Mouse (Mus musculus): Measurements from ENCODE around the gene Nav1. TPM values are rescaled to one million over a fixed set of nuclear protein-coding genes. Genes with fewer than 3 reads are reported as not detected.

Nav1 gene
- polyA plus RNA-seq, 1 experiment from 2014 or later, result 23.7 TPM

- peaks cover 24% of the 10 kb centered on the region for H3K4me1 ChIP-seq (ENCODE audit: control insufficient read depth, insufficient read depth, low read length)
- H3K4me3 ChIP-seq (ENCODE audit: low read length), result no peak overlapping the region
- H3K4me2 ChIP-seq (replicated peaks; ENCODE audit: low read depth, low read length), result no peak overlapping the region
- WGBS, result 43% methylated on average over 5 of the region's 5 CpGs
- no peak for ATAC-seq (ENCODE audit: low FRiP score, low TSS enrichment)
- H3K9ac ChIP-seq (ENCODE audit: low read depth, low read length), result no peak overlapping the region
- no peaks in the 10 kb centered on the region for H3K27me3 ChIP-seq (ENCODE audit: control insufficient read depth, insufficient read depth, low read length)
- H3K27ac ChIP-seq (ENCODE audit: low read depth, low read length), result no peak overlapping the region
- H3K36me3 ChIP-seq (ENCODE audit: control insufficient read depth, insufficient read depth, low read length), result peaks cover 37% of the 10 kb centered on the region
- no peaks in the 10 kb centered on the region for H3K9me3 ChIP-seq (ENCODE audit: control insufficient read depth, low read length)
These were observed 134.6 kb downstream of the Nav1 start for GRCm38 (mm10) chr1:135472536-135472935.

- no peaks in the 10 kb centered on the region for H3K27me3 ChIP-seq (ENCODE audit: control insufficient read depth, insufficient read depth, low read length)
- no peak overlapping the region for H3K9ac ChIP-seq (ENCODE audit: low read depth, low read length)
- H3K4me3 ChIP-seq (ENCODE audit: low read length), result no peak overlapping the region
- peaks cover 45% of the 10 kb centered on the region for H3K36me3 ChIP-seq (ENCODE audit: control insufficient read depth, insufficient read depth, low read length)
- H3K4me1 ChIP-seq (ENCODE audit: control insufficient read depth, insufficient read depth, low read length), result peaks cover 24% of the 10 kb centered on the region
- no peaks in the 10 kb centered on the region for H3K9me3 ChIP-seq (ENCODE audit: control insufficient read depth, low read length)
- ATAC-seq (ENCODE audit: low FRiP score, low TSS enrichment), result no peak
- H3K27ac ChIP-seq (ENCODE audit: low read depth, low read length), result no peak overlapping the region
- no peak overlapping the region for H3K4me2 ChIP-seq (replicated peaks; ENCODE audit: low read depth, low read length)
- 84% methylated on average over 5 of the region's 5 CpGs for WGBS
These were observed 135.4 kb downstream of the Nav1 start for GRCm38 (mm10) chr1:135471742-135472141.

- Histone ChIP-seq H3K4me2 (replicated peaks; ENCODE audit: low read depth, low read length) (no peak overlapping the region), H3K9ac (ENCODE audit: low read depth, low read length) (no peak overlapping the region), H3K27ac (ENCODE audit: low read depth, low read length) (no peak overlapping the region), H3K4me3 (ENCODE audit: low read length) (no peak overlapping the region), H3K36me3 (ENCODE audit: control insufficient read depth, insufficient read depth, low read length) (peaks cover 56% of the 10 kb centered on the region), H3K4me1 (ENCODE audit: control insufficient read depth, insufficient read depth, low read length) (peaks cover 17% of the 10 kb centered on the region), H3K9me3 (ENCODE audit: control insufficient read depth, low read length) (no peaks in the 10 kb centered on the region), H3K27me3 (ENCODE audit: control insufficient read depth, insufficient read depth, low read length) (no peaks in the 10 kb centered on the region)
- no peak for ATAC-seq (ENCODE audit: low FRiP score, low TSS enrichment)
- 93% methylated on average over 13 of the region's 13 CpGs for WGBS
These were observed 136.5 kb downstream of the Nav1 start for GRCm38 (mm10) chr1:135470546-135470945.

- Histone ChIP-seq H3K36me3 (ENCODE audit: control insufficient read depth, insufficient read depth, low read length) (peaks cover 74% of the 10 kb centered on the region), H3K27ac (ENCODE audit: low read depth, low read length) (no peak overlapping the region), H3K9ac (ENCODE audit: low read depth, low read length) (no peak overlapping the region), H3K27me3 (ENCODE audit: control insufficient read depth, insufficient read depth, low read length) (no peaks in the 10 kb centered on the region), H3K9me3 (ENCODE audit: control insufficient read depth, low read length) (no peaks in the 10 kb centered on the region), H3K4me3 (ENCODE audit: low read length) (no peak overlapping the region), H3K4me2 (replicated peaks; ENCODE audit: low read depth, low read length) (no peak overlapping the region), H3K4me1 (ENCODE audit: control insufficient read depth, insufficient read depth, low read length) (peaks cover 6% of the 10 kb centered on the region; the same call in 1 of the 2 replicates)
- 94% methylated on average over 5 of the region's 5 CpGs for WGBS
- no peak for ATAC-seq (ENCODE audit: low FRiP score, low TSS enrichment)
These were observed 139.6 kb downstream of the Nav1 start for GRCm38 (mm10) chr1:135467462-135467861.

- Histone ChIP-seq H3K36me3 (ENCODE audit: control insufficient read depth, insufficient read depth, low read length) (peaks cover 72% of the 10 kb centered on the region), H3K27me3 (ENCODE audit: control insufficient read depth, insufficient read depth, low read length) (no peaks in the 10 kb centered on the region)
- no peak for ATAC-seq (ENCODE audit: low FRiP score, low TSS enrichment)
These were observed 140.2 kb downstream of the Nav1 start for GRCm38 (mm10) chr1:135466935-135467334.

GRCm38 (mm10) chr1:135465734-135466133 is 141.4 kb downstream of the Nav1 start:
- WGBS, result 85% methylated on average over 19 of the region's 19 CpGs
- Histone ChIP-seq H3K27me3 (ENCODE audit: control insufficient read depth, insufficient read depth, low read length) (no peaks in the 10 kb centered on the region), H3K4me1 (ENCODE audit: control insufficient read depth, insufficient read depth, low read length) (0 out of 2 replicates have a peak, but pooled peaks cover 6% of the 10 kb centered on the region), H3K4me2 (replicated peaks; ENCODE audit: low read depth, low read length) (no peak overlapping the region), H3K36me3 (ENCODE audit: control insufficient read depth, insufficient read depth, low read length) (peaks cover 65% of the 10 kb centered on the region), H3K27ac (ENCODE audit: low read depth, low read length) (no peak overlapping the region), H3K9me3 (ENCODE audit: control insufficient read depth, low read length) (no peaks in the 10 kb centered on the region), H3K4me3 (ENCODE audit: low read length) (no peak overlapping the region), H3K9ac (ENCODE audit: low read depth, low read length) (no peak overlapping the region)
- ATAC-seq (ENCODE audit: low FRiP score, low TSS enrichment), result no peak

More at GRCm38 (mm10) chr1:135466935-135467334, 140.2 kb downstream of the Nav1 start:
- H3K4me2 ChIP-seq (replicated peaks; ENCODE audit: low read depth, low read length), result no peak overlapping the region
- no peak overlapping the region for H3K4me3 ChIP-seq (ENCODE audit: low read length)
- WGBS, result 52% methylated on average over 3 of the region's 3 CpGs
- no peaks in the 10 kb centered on the region for H3K9me3 ChIP-seq (ENCODE audit: control insufficient read depth, low read length)
- H3K9ac ChIP-seq (ENCODE audit: low read depth, low read length), result no peak overlapping the region
- H3K4me1 ChIP-seq (ENCODE audit: control insufficient read depth, insufficient read depth, low read length), result 0 out of 2 replicates have a peak, but pooled peaks cover 6% of the 10 kb centered on the region
- H3K27ac ChIP-seq (ENCODE audit: low read depth, low read length), result no peak overlapping the region

- Histone ChIP-seq H3K36me3 (ENCODE audit: control insufficient read depth, insufficient read depth, low read length) (peaks cover 67% of the 10 kb centered on the region), H3K9me3 (ENCODE audit: control insufficient read depth, low read length) (no peaks in the 10 kb centered on the region), H3K4me3 (ENCODE audit: low read length) (no peak overlapping the region), H3K4me1 (ENCODE audit: control insufficient read depth, insufficient read depth, low read length) (0 out of 2 replicates have a peak, but pooled peaks cover 6% of the 10 kb centered on the region), H3K27ac (ENCODE audit: low read depth, low read length) (peak overlapping the region; percentile 59), H3K27me3 (ENCODE audit: control insufficient read depth, insufficient read depth, low read length) (no peaks in the 10 kb centered on the region), H3K9ac (ENCODE audit: low read depth, low read length) (no peak overlapping the region; the same call in 1 of the 2 replicates), H3K4me2 (replicated peaks; ENCODE audit: low read depth, low read length) (no peak overlapping the region)
- WGBS, result 47% methylated on average over 8 of the region's 8 CpGs
- ATAC-seq (ENCODE audit: low FRiP score, low TSS enrichment), result no peak
These were observed 144.4 kb downstream of the Nav1 start for GRCm38 (mm10) chr1:135462736-135463135.

- peak overlapping the region; percentile 65 for H3K27ac ChIP-seq (ENCODE audit: low read depth, low read length)
- H3K4me3 ChIP-seq (ENCODE audit: low read length), result no peak overlapping the region
- 0 out of 2 replicates have a peak, but pooled peaks have one; percentile 11 for ATAC-seq (ENCODE audit: low FRiP score, low TSS enrichment)
- 39% methylated on average over 4 of the region's 4 CpGs for WGBS
- no peak overlapping the region for H3K9ac ChIP-seq (ENCODE audit: low read depth, low read length)
- H3K27me3 ChIP-seq (ENCODE audit: control insufficient read depth, insufficient read depth, low read length), result no peaks in the 10 kb centered on the region
- 0 out of 2 replicates have a peak, but pooled peaks cover 6% of the 10 kb centered on the region for H3K4me1 ChIP-seq (ENCODE audit: control insufficient read depth, insufficient read depth, low read length)
- no peaks in the 10 kb centered on the region for H3K9me3 ChIP-seq (ENCODE audit: control insufficient read depth, low read length)
- peaks cover 65% of the 10 kb centered on the region for H3K36me3 ChIP-seq (ENCODE audit: control insufficient read depth, insufficient read depth, low read length)
- no peak overlapping the region for H3K4me2 ChIP-seq (replicated peaks; ENCODE audit: low read depth, low read length)
These were observed 144.8 kb downstream of the Nav1 start for GRCm38 (mm10) chr1:135462304-135462703.

GRCm38 (mm10) chr1:135461097-135461730 is 145.9 kb downstream of the Nav1 start:
- H3K27ac ChIP-seq (ENCODE audit: low read depth, low read length), result no peak overlapping the region
- H3K36me3 ChIP-seq (ENCODE audit: control insufficient read depth, insufficient read depth, low read length), result peaks cover 57% of the 10 kb centered on the region

More at GRCm38 (mm10) chr1:135461097-135461730, 145.9 kb downstream of the Nav1 start:
- Histone ChIP-seq H3K4me2 (replicated peaks; ENCODE audit: low read depth, low read length) (no peak overlapping the region), H3K4me1 (ENCODE audit: control insufficient read depth, insufficient read depth, low read length) (0 out of 2 replicates have a peak, but pooled peaks cover 6% of the 10 kb centered on the region), H3K9me3 (ENCODE audit: control insufficient read depth, low read length) (no peaks in the 10 kb centered on the region), H3K4me3 (ENCODE audit: low read length) (no peak overlapping the region), H3K27me3 (ENCODE audit: control insufficient read depth, insufficient read depth, low read length) (no peaks in the 10 kb centered on the region), H3K9ac (ENCODE audit: low read depth, low read length) (no peak overlapping the region)
- WGBS, result 75% methylated on average over 3 of the region's 3 CpGs
- ATAC-seq (ENCODE audit: low FRiP score, low TSS enrichment), result 0 out of 2 replicates have a peak, but pooled peaks have one; percentile 28
